Mouse (Mus musculus) olfactory bulb, adult 2 months (tissue): ENCODE measurements around the gene Ubxn11. TPM values are rescaled to one million over a fixed set of nuclear protein-coding genes. Genes with fewer than 3 reads are reported as not detected.

Source experiments
- H3K27ac ChIP-seq: fragments of 200-500 bp; 2 replicates; pipeline ENCODE4 v1.5.1; 2012; ENCODE audit warnings: low read depth, low read length; ENCODE audit not compliant: insufficient read depth
- H3K4me1 ChIP-seq: fragments of 200-500 bp; 2 replicates; pipeline ENCODE4 v1.6.1; 2012; ENCODE audit warnings: low read length; ENCODE audit not compliant: control insufficient read depth, insufficient read depth
- H3K4me3 ChIP-seq: fragments of 200-500 bp; 2 replicates; pipeline ENCODE4 v1.5.1; 2012; ENCODE audit warnings: mild to moderate bottlenecking, low read depth, low read length, moderate library complexity; ENCODE audit not compliant: insufficient read depth
- CTCF ChIP-seq: fragments of 200-500 bp; IDR thresholded peaks from 2 replicates; pipeline ENCODE4 v1.5.1; 2012; ENCODE audit warnings: low read depth, mild to moderate bottlenecking, low read length, moderate library complexity; ENCODE audit not compliant: insufficient read depth
- POLR2A ChIP-seq: fragments of 200-500 bp; IDR thresholded peaks from 2 replicates; pipeline ENCODE4 v1.6.1; 2012; ENCODE audit warnings: mild to moderate bottlenecking, low read depth, low read length, moderate library complexity; ENCODE audit not compliant: insufficient read depth
- WGBS: fragments of 180-500 bp; shearing (Covaris S2); methylation state at CpG from one replicate; pipeline ENCODE4 v1.1.7; 2018; 5-methylcytosine and 5-hydroxymethylcytosine counted together
- polyA plus RNA-seq: library from polyadenylated mRNA; stranded (reverse); fragments of >200 nt; gene quantifications from 2 replicates; pipeline ENCODE4 v1.2.4, GENCODE M21; 2012; ENCODE audit warnings: low replicate concordance; ENCODE audit not compliant: missing spikeins, insufficient read depth, insufficient read length

Gene Ubxn11
- polyA plus RNA-seq, 1 experiment, result not detected

DNA sequence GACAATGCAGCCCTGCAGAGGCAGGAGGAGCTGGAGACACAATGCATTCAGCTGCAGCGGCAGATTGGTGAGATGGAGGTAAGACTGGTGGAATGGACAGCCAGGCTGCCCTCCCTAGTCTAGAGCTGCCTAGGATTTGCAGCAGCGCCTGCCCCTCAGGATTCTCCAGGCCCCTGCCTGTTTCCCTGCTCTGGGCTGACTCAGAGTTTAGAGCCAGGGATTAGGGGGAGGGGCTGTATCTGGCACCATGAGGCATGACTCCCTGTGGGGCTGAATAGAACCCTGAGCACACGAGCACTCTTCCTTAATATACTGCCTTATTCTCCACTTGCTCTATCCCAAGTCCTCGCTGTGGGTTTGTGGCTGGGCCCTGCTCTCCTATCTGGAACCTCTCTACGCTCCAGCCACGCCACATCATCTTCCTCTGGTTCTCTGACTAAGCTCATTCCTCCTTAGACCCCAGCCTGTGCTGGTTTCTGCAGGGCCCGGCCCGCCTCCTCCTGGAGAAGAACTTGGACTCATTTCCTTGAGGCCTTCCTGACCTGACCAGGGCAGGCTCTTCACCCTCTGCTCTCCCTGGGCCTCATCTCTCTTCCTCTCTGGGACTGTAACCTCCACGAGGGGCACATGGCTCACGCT, 11.1 kb downstream of the Ubxn11 start:
- TF ChIP-seq CTCF, result no peak
- no peak for TF ChIP-seq POLR2A
- Histone ChIP-seq H3K27ac (0 out of 2 replicates have a peak overlapping the region, but pooled peaks have one; percentile 48), H3K4me1 (peaks cover 18% of the 10 kb centered on the region), H3K4me3 (no peak overlapping the region)
- 49% methylated on average over 10 of the region's 10 CpGs for WGBS

DNA sequence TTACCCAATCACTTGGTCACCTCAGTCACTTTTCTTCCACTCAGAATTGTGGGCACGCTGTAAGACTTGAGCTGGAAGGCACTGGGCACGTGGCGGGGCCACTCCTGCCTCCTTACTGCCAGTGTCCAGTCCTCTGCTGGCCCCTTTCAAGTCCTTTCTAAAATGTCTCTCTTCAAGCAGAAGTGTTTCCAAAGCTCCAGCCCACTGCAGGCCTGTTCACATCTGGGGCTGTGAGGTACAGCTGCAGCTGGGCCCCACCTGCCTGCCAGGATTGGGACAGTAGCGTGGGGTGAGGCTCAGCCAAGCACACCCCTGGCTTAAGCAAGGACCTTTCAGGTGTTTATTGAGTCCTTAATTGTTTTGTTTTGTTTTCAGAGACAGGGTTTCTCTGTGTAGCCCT, 11.7 kb downstream of the Ubxn11 start:
- no peak for TF ChIP-seq POLR2A
- no peak for TF ChIP-seq CTCF
- Histone ChIP-seq H3K4me1 (peaks cover 18% of the 10 kb centered on the region), H3K4me3 (no peak overlapping the region), H3K27ac (0 out of 2 replicates have a peak overlapping the region, but pooled peaks have one; percentile 20)
- WGBS, result 94% methylated on average over 4 of the region's 4 CpGs

DNA sequence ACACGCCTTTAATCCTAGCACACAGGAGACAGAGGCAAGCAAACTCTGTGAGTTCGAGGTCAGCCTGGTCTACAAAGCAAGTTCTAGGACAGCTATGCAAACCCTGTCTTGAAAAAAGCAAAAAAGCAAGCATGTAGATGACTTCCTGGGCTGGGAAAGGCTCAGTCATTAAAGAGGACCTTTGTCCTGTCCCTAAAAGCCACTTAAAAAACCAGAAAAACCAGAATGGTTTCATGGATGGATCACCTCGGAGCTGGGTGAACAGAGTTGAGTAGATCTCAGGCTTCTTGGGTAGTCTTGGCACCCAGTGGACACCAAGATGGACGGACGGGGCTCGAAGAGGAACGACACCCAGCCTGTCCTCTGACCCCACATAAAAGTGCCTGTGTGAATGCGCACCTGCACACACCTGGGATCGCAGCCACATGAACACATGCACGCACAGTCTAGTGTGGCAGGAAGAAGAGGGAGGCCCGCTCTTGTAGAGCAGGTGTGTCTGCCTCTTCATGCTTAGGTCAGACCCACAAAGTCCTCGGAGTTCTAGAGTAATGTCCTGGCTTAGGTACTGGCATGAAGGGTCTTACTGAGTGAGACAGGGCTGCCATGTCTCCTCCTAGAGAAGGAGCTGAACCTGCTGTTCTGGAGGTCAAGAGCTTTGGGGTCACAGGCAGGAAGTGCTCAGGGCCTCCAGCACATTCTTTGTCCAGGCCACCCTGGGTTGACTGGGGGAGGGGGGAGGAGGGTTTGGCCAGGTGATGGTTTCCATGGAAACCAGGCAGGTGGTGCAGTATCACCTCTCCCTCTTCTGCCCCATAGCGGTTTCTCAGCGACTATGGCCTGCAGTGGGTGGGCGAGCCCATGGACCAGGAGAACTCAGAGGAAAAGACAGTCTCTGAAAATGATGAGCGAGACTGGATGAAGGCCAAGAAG, 13.1 kb downstream of the Ubxn11 start:
- 89% methylated on average over 16 of the region's 16 CpGs for WGBS
- Histone ChIP-seq H3K4me1 (peaks cover 18% of the 10 kb centered on the region), H3K4me3 (no peak overlapping the region), H3K27ac (no peak overlapping the region)
- TF ChIP-seq POLR2A, result no peak
- TF ChIP-seq CTCF, result no peak

DNA sequence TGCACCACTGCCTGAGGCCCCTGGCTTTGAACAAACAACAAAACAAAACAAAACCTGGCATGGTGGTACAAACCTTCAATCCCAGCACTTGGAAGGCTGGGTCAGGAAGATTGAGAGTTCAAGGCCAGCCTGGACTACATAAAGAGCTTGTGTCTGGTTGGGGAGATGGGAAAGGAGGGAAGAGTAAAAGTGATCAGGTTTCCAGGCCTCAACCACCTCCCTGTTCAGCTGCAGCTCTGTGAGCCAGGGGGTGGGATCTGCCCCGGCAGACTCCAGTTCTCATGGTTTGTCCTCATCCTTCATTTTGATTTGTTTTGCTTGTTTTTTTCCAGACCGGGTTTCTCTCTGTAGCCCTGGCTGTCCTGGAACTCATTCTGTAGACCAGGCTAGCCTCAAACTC, 14.1 kb downstream of the Ubxn11 start:
- WGBS, result 95% methylated on average over 2 of the region's 2 CpGs
- Histone ChIP-seq H3K4me1 (peaks cover 18% of the 10 kb centered on the region), H3K4me3 (no peak overlapping the region), H3K27ac (no peak overlapping the region; the same call in 1 of the 2 replicates)
- no peak for TF ChIP-seq CTCF
- TF ChIP-seq POLR2A, result no peak

DNA sequence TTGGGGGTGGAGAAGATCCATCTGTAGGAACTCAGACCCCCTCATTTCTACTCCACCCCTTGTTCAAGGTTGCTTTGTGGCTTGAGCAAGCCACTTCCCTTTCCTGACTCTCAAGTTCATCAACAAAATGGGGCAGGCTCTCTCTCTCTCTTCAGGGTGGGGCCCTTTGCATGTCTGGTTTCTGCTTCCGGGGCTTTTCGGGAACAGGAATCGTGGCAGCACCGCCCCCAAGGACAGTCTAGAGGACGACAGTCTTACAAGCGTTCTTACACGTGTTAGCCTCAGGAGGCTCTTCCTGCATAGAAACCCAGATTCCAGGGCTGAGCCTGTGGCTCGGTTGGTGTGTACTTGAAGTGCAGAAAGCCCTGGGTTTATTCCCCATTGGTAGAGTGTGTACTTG, 14.6 kb downstream of the Ubxn11 start:
- WGBS, result 80% methylated on average over 8 of the region's 8 CpGs
- Histone ChIP-seq H3K4me3 (no peak overlapping the region), H3K4me1 (peaks cover 18% of the 10 kb centered on the region), H3K27ac (no peak overlapping the region)
- TF ChIP-seq CTCF, result no peak
- TF ChIP-seq POLR2A, result no peak

DNA sequence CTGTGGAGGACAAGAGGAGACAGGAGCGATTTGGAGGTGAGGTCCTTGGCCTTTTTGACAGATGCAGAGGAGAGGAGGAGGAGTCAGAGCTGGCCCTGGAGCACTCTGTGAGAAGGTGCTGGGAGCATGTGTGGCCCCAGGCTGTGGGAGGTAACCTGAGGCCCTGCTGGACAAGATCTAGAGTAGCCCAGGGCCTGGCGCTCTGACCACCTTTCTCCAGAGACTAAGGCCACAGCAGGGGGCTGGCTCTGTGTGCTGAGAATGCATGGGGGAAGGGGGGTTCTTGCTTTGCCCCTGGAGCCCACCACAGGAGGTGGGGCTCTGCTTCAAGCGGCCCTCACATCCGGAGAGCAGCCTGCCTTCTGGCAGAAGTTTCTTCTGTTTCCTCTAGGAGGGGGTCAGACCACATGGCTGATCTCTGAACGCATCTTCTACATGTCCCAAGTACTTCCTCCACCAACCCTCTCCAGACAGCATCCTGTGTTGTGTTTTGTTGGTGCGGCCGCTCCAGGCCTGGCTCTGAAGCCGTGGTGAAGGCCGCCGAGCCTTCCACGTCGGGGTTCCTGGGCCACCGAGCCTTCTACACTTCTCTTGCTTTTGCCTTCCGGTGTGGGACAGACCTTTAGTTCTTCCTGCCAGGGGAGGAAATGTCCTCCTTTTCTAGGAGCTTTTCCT, 15.9 kb downstream of the Ubxn11 start:
- 79% methylated on average over 14 of the region's 14 CpGs for WGBS
- Histone ChIP-seq H3K27ac (no peak overlapping the region), H3K4me3 (no peak overlapping the region), H3K4me1 (peaks cover 10% of the 10 kb centered on the region)
- TF ChIP-seq CTCF (no peak), POLR2A (no peak)

DNA sequence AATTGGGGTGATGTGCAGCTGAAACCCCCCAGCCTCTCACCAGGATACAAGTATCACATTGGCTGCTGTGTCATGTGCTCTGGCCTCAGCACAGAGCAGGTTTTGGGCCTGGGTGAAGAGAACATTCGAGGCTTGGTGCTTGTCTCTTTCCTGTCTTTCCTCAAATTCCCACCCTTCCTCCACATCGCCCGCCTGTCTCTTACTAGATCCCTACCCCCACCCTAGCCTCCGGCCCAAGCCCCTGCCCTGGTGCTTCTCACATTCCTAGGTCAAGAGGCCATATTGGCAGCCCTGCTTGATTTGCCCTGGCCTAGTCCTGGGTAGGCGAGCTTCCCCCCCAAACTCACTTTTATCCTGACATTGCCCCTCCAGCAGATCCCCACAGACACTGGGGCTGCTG, 16.7 kb downstream of the Ubxn11 start:
- TF ChIP-seq POLR2A (no peak), CTCF (no peak)
- H3K27ac ChIP-seq, result no peak overlapping the region
- H3K4me1 ChIP-seq, result peaks cover 10% of the 10 kb centered on the region
- no peak overlapping the region for H3K4me3 ChIP-seq
- 85% methylated on average over 5 of the region's 5 CpGs for WGBS

DNA sequence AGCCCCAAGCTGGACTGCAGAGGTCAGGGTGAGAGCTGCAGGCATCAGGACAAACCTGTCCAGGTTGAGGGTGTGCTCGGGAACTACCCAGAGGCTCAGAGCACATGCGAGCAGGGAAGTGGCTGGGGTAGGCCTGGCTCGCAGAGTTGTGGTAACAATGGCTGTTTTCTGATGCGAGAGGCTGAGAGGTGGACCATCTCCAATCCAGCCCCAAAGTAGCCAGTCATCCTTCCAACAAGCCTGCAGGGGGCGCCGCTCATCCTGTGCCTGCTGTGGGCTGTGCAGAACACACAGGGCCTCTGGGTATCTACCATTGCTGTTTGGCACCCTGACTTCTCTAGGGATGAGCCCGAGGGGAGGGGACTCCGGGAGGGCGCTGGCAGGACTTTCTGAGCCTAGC, 17.3 kb downstream of the Ubxn11 start:
- no peak for TF ChIP-seq POLR2A
- no peak for TF ChIP-seq CTCF
- Histone ChIP-seq H3K4me1 (peaks cover 16% of the 10 kb centered on the region), H3K4me3 (no peak overlapping the region), H3K27ac (no peak overlapping the region)
- 65% methylated on average over 9 of the region's 9 CpGs for WGBS
